Mouse (Mus musculus): ENCODE measurements around the gene Sbds. TPM values are rescaled to one million over a fixed set of nuclear protein-coding genes. Genes with fewer than 3 reads are reported as not detected.
"Not testable (repeated sequence)": the region's sequence is repeated elsewhere in the genome, so short reads cannot be mapped to it uniquely, and the experiment has no call there.

Sbds gene
- total RNA-seq, 2 experiments from 2014 or later, result 76.5 to 81.9 TPM

DNA sequence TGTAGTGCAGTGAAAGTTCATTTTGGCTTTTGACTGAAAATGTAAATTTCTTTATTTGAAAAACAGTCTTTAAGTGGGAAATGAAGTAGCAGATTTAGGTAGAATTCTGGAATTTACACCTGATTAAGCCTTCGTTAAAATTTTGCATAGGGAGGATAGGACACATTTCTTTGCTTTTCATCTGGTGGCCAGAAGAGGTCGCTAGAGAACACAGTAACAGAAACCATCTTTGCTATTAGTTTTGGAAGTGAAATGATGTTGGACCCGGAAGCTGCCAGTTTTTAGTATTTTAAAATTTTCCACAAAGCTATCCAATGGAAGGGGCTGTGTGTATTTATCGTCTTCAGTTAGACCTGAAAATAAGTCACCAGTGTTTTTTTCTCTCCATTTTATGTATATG, 20.2 kb upstream of the Sbds start:
- DNase-seq (ENCODE audit: low spot score in 2 of 2), result peak; percentile 53 to 60
- H3K27ac ChIP-seq, result no peak overlapping the region
- peak; percentile 94 for TF ChIP-seq CTCF (conservative IDR thresholded peaks at IDR 0.05)
- H3K4me3 ChIP-seq, result no peak overlapping the region

- no peak for DNase-seq (ENCODE audit: low spot score in 2 of 2)
- no peak overlapping the region for H3K4me3 ChIP-seq
- H3K27ac ChIP-seq, result no peak overlapping the region
- no peak for TF ChIP-seq CTCF (conservative IDR thresholded peaks at IDR 0.05)
Observed at GRCm38 (mm10) chr5:130273046-130273445, 17.7 kb upstream of the Sbds start.

- TF ChIP-seq CTCF (conservative IDR thresholded peaks at IDR 0.05), result peak; percentile 68
- H3K27ac ChIP-seq, result no peak overlapping the region
- no peak for DNase-seq (ENCODE audit: low spot score in 2 of 2)
- H3K4me3 ChIP-seq, result no peak overlapping the region
Observed at GRCm38 (mm10) chr5:130272344-130272743, 17.0 kb upstream of the Sbds start.

DNA sequence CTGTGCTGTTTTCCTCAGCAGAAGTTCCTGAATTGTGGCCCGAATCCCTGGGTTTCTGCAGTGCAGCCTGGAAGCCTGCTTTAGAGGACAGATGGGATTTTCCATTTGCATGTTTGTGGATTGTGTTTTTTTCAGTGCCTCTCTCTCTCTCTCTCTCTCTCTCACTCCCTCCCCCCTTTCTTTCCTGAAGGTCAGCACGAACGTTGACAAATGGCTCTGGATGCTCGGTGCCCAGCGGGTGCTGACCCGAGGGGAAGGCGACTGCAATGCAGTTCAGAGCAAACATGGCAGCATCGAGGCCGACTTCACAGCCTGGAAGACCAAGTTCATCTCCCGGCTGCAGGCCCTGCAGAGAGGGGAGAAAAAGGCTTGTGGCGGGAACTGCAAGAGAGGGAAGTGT, 13.6 kb upstream of the Sbds start:
- TF ChIP-seq CTCF (conservative IDR thresholded peaks at IDR 0.05), result no peak
- peak overlapping the region; percentile 79 for H3K27ac ChIP-seq
- DNase-seq (ENCODE audit: low spot score in 2 of 2), result peak in 1 of 2 experiments; percentile 24
- no peak overlapping the region for H3K4me3 ChIP-seq

DNA sequence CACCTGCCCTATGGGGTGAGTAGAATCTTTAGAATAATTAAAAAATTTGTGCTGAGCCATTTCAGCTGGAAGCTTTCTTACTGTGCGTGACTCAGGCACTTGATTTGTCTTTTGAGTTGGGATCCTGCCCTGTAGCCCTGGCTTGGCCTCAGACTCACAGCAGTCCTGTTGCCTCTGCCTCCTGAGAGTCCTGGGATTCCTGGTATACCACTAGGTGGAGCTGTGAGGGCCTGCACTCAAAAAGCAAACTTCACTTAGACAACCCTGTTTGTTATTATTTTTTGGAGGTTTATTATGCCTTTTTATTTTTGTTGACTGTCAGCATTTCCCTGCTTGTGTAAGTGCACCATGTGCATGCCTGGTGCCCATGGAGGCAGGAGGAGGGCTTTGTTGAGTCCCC, 12.0 kb upstream of the Sbds start:
- no peak overlapping the region for H3K4me3 ChIP-seq
- TF ChIP-seq CTCF (conservative IDR thresholded peaks at IDR 0.05), result peak; percentile 82
- peak in 1 of 2 experiments; percentile 47 for DNase-seq (ENCODE audit: low spot score in 2 of 2)
- H3K27ac ChIP-seq, result no peak overlapping the region

- H3K27ac ChIP-seq, result no peak overlapping the region
- peak in 1 of 2 experiments; percentile 60 for DNase-seq (ENCODE audit: low spot score in 2 of 2)
- TF ChIP-seq CTCF (conservative IDR thresholded peaks at IDR 0.05), result peak; percentile 79
- no peak overlapping the region for H3K4me3 ChIP-seq
Observed at GRCm38 (mm10) chr5:130266651-130267050, 11.3 kb upstream of the Sbds start.

DNA sequence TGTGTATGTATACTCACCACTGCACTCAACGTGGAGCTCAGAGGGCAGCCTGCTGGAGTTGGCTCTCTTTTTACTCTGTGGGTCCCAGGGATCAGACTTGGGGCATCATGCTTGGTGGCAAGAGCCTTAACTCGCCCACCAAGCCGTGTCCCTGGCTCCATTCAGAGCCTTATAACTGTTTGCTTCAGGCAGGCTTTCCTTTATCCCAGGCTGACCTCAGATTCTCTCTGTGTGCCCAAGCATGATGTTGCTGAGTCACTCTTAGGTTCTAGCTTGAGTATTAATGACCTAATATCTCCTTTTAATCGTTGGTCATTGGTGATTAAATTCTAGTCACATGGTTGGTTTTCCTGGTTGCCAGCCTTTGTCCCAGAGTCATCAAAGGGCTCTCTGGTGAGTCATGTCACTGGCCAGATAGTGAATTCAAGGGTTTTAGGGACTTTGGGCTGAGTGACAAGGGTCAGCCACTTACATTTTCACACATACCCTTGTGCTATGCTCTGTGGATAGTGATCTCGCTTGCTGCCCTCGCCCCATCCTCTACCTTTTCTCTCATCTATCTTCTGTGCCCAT, 9.2 kb upstream of the Sbds start:
- Histone ChIP-seq H3K4me3 (no peak overlapping the region), H3K27ac (no peak overlapping the region)
- DNase-seq (ENCODE audit: low spot score in 2 of 2), result no peak
- TF ChIP-seq CTCF (conservative IDR thresholded peaks at IDR 0.05), result no peak

- no peak overlapping the region for H3K27ac ChIP-seq
- no peak for DNase-seq (ENCODE audit: low spot score in 2 of 2)
- no peak overlapping the region for H3K4me3 ChIP-seq
- TF ChIP-seq CTCF (conservative IDR thresholded peaks at IDR 0.05), result peak; percentile 77
Observed at GRCm38 (mm10) chr5:130263454-130263853, 8.1 kb upstream of the Sbds start.

- DNase-seq (ENCODE audit: low spot score in 2 of 2), result no peak
- H3K27ac ChIP-seq, result peak overlapping the region; percentile 87
- H3K4me3 ChIP-seq, result peak overlapping the region; percentile 90
- TF ChIP-seq CTCF (conservative IDR thresholded peaks at IDR 0.05), result no peak
Observed at GRCm38 (mm10) chr5:130257303-130257702, 2.0 kb upstream of the Sbds start.

DNA sequence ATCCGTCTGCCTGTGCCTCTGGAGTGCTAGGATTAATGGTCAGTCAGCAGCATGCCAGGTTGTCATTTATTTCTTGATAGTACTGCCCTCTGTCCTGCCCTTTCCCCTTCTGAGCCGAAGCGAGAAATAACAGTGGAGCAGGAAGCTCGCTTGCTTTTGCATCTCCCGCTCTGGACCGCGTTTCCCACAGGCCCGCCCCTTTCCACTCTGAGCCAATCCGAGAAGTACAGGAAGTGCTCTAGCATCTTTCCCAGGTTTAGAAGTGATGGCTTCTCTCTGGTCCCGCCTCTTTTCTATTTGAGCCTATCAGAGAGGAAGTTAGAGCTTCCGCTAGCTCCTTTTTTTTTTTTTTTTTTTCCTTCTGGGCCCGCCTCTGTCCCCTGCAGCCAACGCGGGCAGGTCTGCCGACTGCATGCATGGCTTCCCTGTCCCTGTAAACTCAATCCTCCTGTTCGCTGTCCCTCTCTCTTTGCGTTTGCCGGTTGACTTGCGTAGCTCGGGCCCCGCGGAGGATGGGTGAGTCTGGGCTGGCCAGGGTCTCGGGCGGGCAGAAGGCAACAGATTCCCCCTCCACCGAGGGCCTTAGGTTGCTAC, 1.4 kb upstream of the Sbds start:
- Histone ChIP-seq H3K27ac (peak overlapping the region; percentile 87), H3K4me3 (peak overlapping the region; percentile 90)
- peak; percentile 90 to 97 for DNase-seq (ENCODE audit: low spot score in 2 of 2)
- TF ChIP-seq CTCF (conservative IDR thresholded peaks at IDR 0.05), result no peak

GRCm38 (mm10) chr5:130255799-130256525, 632 bp upstream of the Sbds start:
- H3K27ac ChIP-seq, result peak overlapping the region; percentile 88
- H3K4me3 ChIP-seq, result peak overlapping the region; percentile 90
- not testable (repeated sequence) for DNase-seq (ENCODE audit: low spot score in 2 of 2)
- peak; percentile 55 for TF ChIP-seq CTCF (conservative IDR thresholded peaks at IDR 0.05)

GRCm38 (mm10) chr5:130254164-130255016, 940 bp downstream of the Sbds start:
- Histone ChIP-seq H3K4me3 (peak overlapping the region; percentile 88), H3K27ac (peak overlapping the region; percentile 88)
- DNase-seq (ENCODE audit: low spot score in 2 of 2), result peak in 1 of 2 experiments; percentile 36
- TF ChIP-seq CTCF (conservative IDR thresholded peaks at IDR 0.05), result peak; percentile 71

DNA sequence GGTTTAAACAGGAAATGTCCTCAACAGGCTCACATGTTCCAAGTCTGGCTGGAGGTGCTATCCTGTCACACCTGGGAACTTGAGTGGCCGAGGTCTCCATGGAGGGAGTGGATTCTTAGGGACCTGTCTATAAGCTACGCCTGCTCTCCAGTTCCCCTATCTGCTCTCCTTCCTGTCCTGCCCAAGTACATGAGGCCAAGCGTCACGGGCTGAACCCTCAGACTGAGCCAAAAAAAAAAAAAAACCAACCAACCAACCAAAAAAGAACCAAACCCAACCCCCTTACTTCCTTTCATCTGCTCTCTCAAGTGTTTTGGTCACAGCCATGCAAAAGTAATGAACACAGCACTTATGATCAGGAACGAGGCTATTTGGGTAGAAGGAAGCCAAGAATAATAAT, 7.5 kb downstream of the Sbds start:
- no peak overlapping the region for H3K27ac ChIP-seq
- DNase-seq (ENCODE audit: low spot score in 2 of 2), result no peak
- TF ChIP-seq CTCF (conservative IDR thresholded peaks at IDR 0.05), result no peak
- no peak overlapping the region for H3K4me3 ChIP-seq
